Mouse (Mus musculus): ENCODE measurements around the gene Arid2. TPM values are rescaled to one million over a fixed set of nuclear protein-coding genes. Genes with fewer than 3 reads are reported as not detected.
"Not testable (repeated sequence)": the region's sequence is repeated elsewhere in the genome, so short reads cannot be mapped to it uniquely, and the experiment has no call there.

Arid2 gene
- polyA plus RNA-seq, 1 experiment from 2014 or later: 31.6 TPM

- no peak for TF ChIP-seq CTCF (IDR thresholded peaks at IDR 0.05)
- H3K27me3 ChIP-seq: no peaks in the 10 kb centered on the region
- CTCF ChIA-PET: no interaction called here
- in situ Hi-C loops (cut with MboI; ENCODE audit: low pct_unique_long_range_greater_than_20kb): no loop called here
- no peak for ATAC-seq
- no peak for DNase-seq (ENCODE audit: low read depth, low spot score)
- POLR2A ChIA-PET: no interaction called here
Observed at GRCm38 (mm10) chr15:96309310-96309709, 22.0 kb downstream of the Arid2 start.

GRCm38 (mm10) chr15:96312902-96313301 is 25.6 kb downstream of the Arid2 start:
- H3K27me3 ChIP-seq: no peaks in the 10 kb centered on the region
- ATAC-seq: no peak
- in situ Hi-C loops (cut with MboI; ENCODE audit: low pct_unique_long_range_greater_than_20kb): no loop called here

GRCm38 (mm10) chr15:96315664-96316063 is 28.3 kb downstream of the Arid2 start:
- ChIA-PET POLR2A (no interaction called here), CTCF (interaction anchor here (1.4 to 2.3 kb wide), 2 partner anchors 17 to 18 kb away, joined by 3 to 5 read pairs; no protein-coding TSS in a partner anchor)
- in situ Hi-C loops (cut with MboI; ENCODE audit: low pct_unique_long_range_greater_than_20kb): no loop called here
- ATAC-seq (no peak), DNase-seq (ENCODE audit: low read depth, low spot score) (no peak)
- no peak for TF ChIP-seq CTCF (IDR thresholded peaks at IDR 0.05)
- no peaks in the 10 kb centered on the region for H3K27me3 ChIP-seq

More at GRCm38 (mm10) chr15:96312902-96313301, 25.6 kb downstream of the Arid2 start:
- POLR2A ChIA-PET: no interaction called here
- TF ChIP-seq CTCF (IDR thresholded peaks at IDR 0.05): no peak
- CTCF ChIA-PET: no interaction called here
- no peak for DNase-seq (ENCODE audit: low read depth, low spot score)

- TF ChIP-seq CTCF (IDR thresholded peaks at IDR 0.05): no peak
- DNase-seq (ENCODE audit: low read depth, low spot score) (no peak), ATAC-seq (no peak)
- POLR2A ChIA-PET: no interaction called here
- in situ Hi-C loops (cut with MboI; ENCODE audit: low pct_unique_long_range_greater_than_20kb): no loop called here
- CTCF ChIA-PET: no interaction called here
- no peaks in the 10 kb centered on the region for H3K27me3 ChIP-seq
Observed at GRCm38 (mm10) chr15:96319335-96319734, 32.0 kb downstream of the Arid2 start.

GRCm38 (mm10) chr15:96325726-96326328 is 38.5 kb downstream of the Arid2 start:
- ATAC-seq: no peak
- in situ Hi-C loops (cut with MboI; ENCODE audit: low pct_unique_long_range_greater_than_20kb): no loop called here
- POLR2A ChIA-PET: no interaction called here

GRCm38 (mm10) chr15:96328722-96329121 is 41.4 kb downstream of the Arid2 start:
- CTCF ChIA-PET: interaction anchor here (1.2 to 3.0 kb wide), 2 partner anchors 11 to 16 kb away, joined by 3 to 11 read pairs; no protein-coding TSS in a partner anchor
- in situ Hi-C loops (cut with MboI; ENCODE audit: low pct_unique_long_range_greater_than_20kb); POLR2A ChIA-PET; ATAC-seq; H3K27me3 ChIP-seq; DNase-seq (ENCODE audit: low read depth, low spot score): not testable (repeated sequence)

More at GRCm38 (mm10) chr15:96325726-96326328, 38.5 kb downstream of the Arid2 start:
- no peak for DNase-seq (ENCODE audit: low read depth, low spot score)
- TF ChIP-seq CTCF (IDR thresholded peaks at IDR 0.05): no peak
- H3K27me3 ChIP-seq: no peaks in the 10 kb centered on the region
- CTCF ChIA-PET: no interaction called here

- DNase-seq (ENCODE audit: low read depth, low spot score) (no peak), ATAC-seq (no peak)
- TF ChIP-seq CTCF (IDR thresholded peaks at IDR 0.05): no peak
- POLR2A ChIA-PET: no interaction called here
- in situ Hi-C loops (cut with MboI; ENCODE audit: low pct_unique_long_range_greater_than_20kb): no loop called here
- CTCF ChIA-PET: interaction anchor here (0.6 to 1.9 kb wide), 2 partner anchors 16 to 19 kb away, joined by 3 to 4 read pairs; no protein-coding TSS in a partner anchor
- no peaks in the 10 kb centered on the region for H3K27me3 ChIP-seq
Observed at GRCm38 (mm10) chr15:96330536-96330935, 43.2 kb downstream of the Arid2 start.

GRCm38 (mm10) chr15:96332468-96333213 is 45.3 kb downstream of the Arid2 start:
- ChIA-PET CTCF (interaction anchor here (1.0 kb wide), 1 partner anchor 15 kb away, joined by 3 read pairs; no protein-coding TSS in a partner anchor), POLR2A (interaction anchor here (1.4 kb wide), 1 partner anchor 29 kb away, joined by 4 read pairs; no protein-coding TSS in a partner anchor)
- ATAC-seq: no peak
- in situ Hi-C loops (cut with MboI; ENCODE audit: low pct_unique_long_range_greater_than_20kb): no loop called here
- H3K27me3 ChIP-seq: no peaks in the 10 kb centered on the region
- TF ChIP-seq CTCF (IDR thresholded peaks at IDR 0.05): no peak
- no peak for DNase-seq (ENCODE audit: low read depth, low spot score)

- no peaks in the 10 kb centered on the region for H3K27me3 ChIP-seq
- no peak for TF ChIP-seq CTCF (IDR thresholded peaks at IDR 0.05)
- in situ Hi-C loops (cut with MboI; ENCODE audit: low pct_unique_long_range_greater_than_20kb): no loop called here
- CTCF ChIA-PET: interaction anchor here (1.0 kb wide), 1 partner anchor 10 kb away, joined by 3 read pairs; no protein-coding TSS in a partner anchor
- no peak for ATAC-seq
- no peak for DNase-seq (ENCODE audit: low read depth, low spot score)
- POLR2A ChIA-PET: interaction anchor here (1.4 kb wide), 1 partner anchor 28 kb away, joined by 4 read pairs; no protein-coding TSS in a partner anchor
Observed at GRCm38 (mm10) chr15:96333350-96333749, 46.0 kb downstream of the Arid2 start.

GRCm38 (mm10) chr15:96340924-96341323 is 53.6 kb downstream of the Arid2 start:
- no peak for TF ChIP-seq CTCF (IDR thresholded peaks at IDR 0.05)
- CTCF ChIA-PET: no interaction called here
- POLR2A ChIA-PET: interaction anchor here (0.7 kb wide), 1 partner anchor 85 kb away, joined by 3 read pairs; no protein-coding TSS in a partner anchor

GRCm38 (mm10) chr15:96342097-96342496 is 54.8 kb downstream of the Arid2 start:
- DNase-seq (ENCODE audit: low read depth, low spot score): no peak
- no peaks in the 10 kb centered on the region for H3K27me3 ChIP-seq
- ChIA-PET POLR2A (interaction anchor here (0.6 kb wide), 1 partner anchor 365 kb away, joined by 3 read pairs; no protein-coding TSS in a partner anchor), CTCF (no interaction called here)
- TF ChIP-seq CTCF (IDR thresholded peaks at IDR 0.05): no peak
- ATAC-seq: no peak
- in situ Hi-C loops (cut with MboI; ENCODE audit: low pct_unique_long_range_greater_than_20kb): no loop called here

More at GRCm38 (mm10) chr15:96340924-96341323, 53.6 kb downstream of the Arid2 start:
- no peaks in the 10 kb centered on the region for H3K27me3 ChIP-seq
- ATAC-seq (no peak), DNase-seq (ENCODE audit: low read depth, low spot score) (no peak)
- in situ Hi-C loops (cut with MboI; ENCODE audit: low pct_unique_long_range_greater_than_20kb): no loop called here
